In the genomic region with DNA sequence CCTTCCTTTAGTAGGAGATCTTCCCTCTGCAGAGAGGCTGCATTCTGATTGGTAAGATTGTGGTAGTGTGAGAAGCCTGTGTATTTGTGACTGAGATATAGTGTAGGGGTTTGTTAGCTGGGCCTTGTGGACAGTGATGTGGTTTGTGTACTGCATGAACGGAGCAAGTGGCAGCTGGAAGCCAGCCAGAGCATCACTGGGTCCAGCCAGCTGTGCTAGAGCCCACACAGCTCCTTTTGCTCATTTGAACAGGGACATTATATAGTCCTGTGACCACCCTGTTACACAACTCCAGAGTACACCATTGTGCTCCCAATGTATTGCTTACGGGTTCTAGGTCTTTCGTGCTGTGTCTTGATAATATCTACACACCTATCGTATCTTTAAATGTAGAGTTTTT, we compare ENCODE assay signal across 17 mouse cellular contexts. TPM values are rescaled to one million over a fixed set of nuclear protein-coding genes. Genes with fewer than 3 reads are reported as not detected.
A peak's percentile ranks its signal among the peaks of the same experiment; 100 is the strongest.
DNase-seq lines count a peak whose midpoint lies in the region; ATAC-seq and TF ChIP-seq lines count a peak whose summit lies in the region.
"Had no signal": no experiment of that assay in that cellular context is flagged by ENCODE, and none has a peak within 500 bp of the region (broad histone marks: within the 10 kb centered on the region; RNA-seq: fewer than 3 reads in every experiment).

No protein-coding gene starts in this region.

- 89% methylated on average over 4 of the region's 4 CpGs for WGBS in midbrain, embryonic 15.5 days
- WGBS in midbrain, embryonic 13.5 days: 90% methylated on average over 4 of the region's 4 CpGs

- ATAC-seq in frontal cortex, adult (ENCODE audit: low TSS enrichment): peak; percentile 41
- peak; percentile 15; the same call in 1 of the 2 replicates for ATAC-seq in midbrain, embryonic 15.5 days (replicated peaks)
- ATAC-seq in midbrain, embryonic 13.5 days: no peak
- ATAC-seq: intestine, embryonic 15.5 days; liver, postnatal 0 days had no signal

- H3K4me2 ChIP-seq in midbrain, embryonic 15.5 days: no peak overlapping the region
- no peak overlapping the region for H3K4me2 ChIP-seq in midbrain, embryonic 13.5 days (replicated peaks)
- H3K4me2 ChIP-seq: embryonic facial prominence, embryonic 13.5 days; intestine, embryonic 15.5 days had no signal

- DNase-seq in frontal cortex, adult 2 months (ENCODE audit: extremely low spot score in 1 of 2, low spot score in 1 of 2): no peak
- DNase-seq in layer of hippocampus, adult 2 months (ENCODE audit: low spot score in 2 of 2): peak; percentile 20 to 30
- DNase-seq in layer of hippocampus, postnatal 25 days (ENCODE audit: extremely low spot score in 1 of 2, low spot score in 1 of 2): no peak
- DNase-seq in layer of hippocampus, adult 9-11 months: peak; percentile 80
- no peak for DNase-seq in c-Kit-positive CD71-positive TER-119-positive erythroid progenitor cells, embryonic 14.5 days (ENCODE audit: low spot score)
- DNase-seq: adrenal gland, adult 8-10 months; cerebellum, adult 18-20 months; gastrocnemius, postnatal 14 days; liver, postnatal 0 days; lung, postnatal 36 days had no signal

- H3K36me3 ChIP-seq in midbrain, embryonic 15.5 days (replicated peaks): no peaks in the 10 kb centered on the region
- no peaks in the 10 kb centered on the region for H3K36me3 ChIP-seq in midbrain, embryonic 13.5 days
- H3K36me3 ChIP-seq: embryonic facial prominence, embryonic 13.5 days; heart, embryonic 10.5 days; intestine, embryonic 15.5 days had no signal

- H3K9me3 ChIP-seq in midbrain, embryonic 15.5 days: no peaks in the 10 kb centered on the region
- no peaks in the 10 kb centered on the region for H3K9me3 ChIP-seq in midbrain, embryonic 13.5 days
- H3K9me3 ChIP-seq: embryonic facial prominence, embryonic 13.5 days; heart, embryonic 10.5 days; intestine, embryonic 15.5 days had no signal

- no peak for TF ChIP-seq CTCF in layer of hippocampus, adult 2 months (conservative IDR thresholded peaks at IDR 0.05)

- H3K27ac ChIP-seq in layer of hippocampus, adult 2 months: peak overlapping the region; percentile 64
- no peak overlapping the region for H3K27ac ChIP-seq in midbrain, embryonic 15.5 days
- no peak overlapping the region for H3K27ac ChIP-seq in midbrain, embryonic 13.5 days
- H3K27ac ChIP-seq: embryonic facial prominence, embryonic 13.5 days; heart, embryonic 10.5 days; intestine, embryonic 15.5 days; stomach, postnatal 0 days had no signal

- H3K4me1 ChIP-seq in midbrain, embryonic 15.5 days: peaks cover 17% of the 10 kb centered on the region
- H3K4me1 ChIP-seq in midbrain, embryonic 13.5 days (replicated peaks): peaks cover 52% of the 10 kb centered on the region

- H3K27me3 ChIP-seq in midbrain, embryonic 15.5 days (replicated peaks): no peaks in the 10 kb centered on the region
- no peaks in the 10 kb centered on the region for H3K27me3 ChIP-seq in midbrain, embryonic 13.5 days
- H3K27me3 ChIP-seq: embryonic facial prominence, embryonic 13.5 days; intestine, embryonic 15.5 days had no signal

- H3K9ac ChIP-seq in midbrain, embryonic 15.5 days: no peak overlapping the region
- H3K9ac ChIP-seq in midbrain, embryonic 13.5 days (replicated peaks): no peak overlapping the region
- H3K9ac ChIP-seq: embryonic facial prominence, embryonic 13.5 days; intestine, embryonic 15.5 days; liver, postnatal 0 days had no signal

- H3K4me3 ChIP-seq in layer of hippocampus, adult 2 months: no peak overlapping the region
- H3K4me3 ChIP-seq in midbrain, embryonic 15.5 days: no peak overlapping the region
- H3K4me3 ChIP-seq in midbrain, embryonic 13.5 days (replicated peaks): no peak overlapping the region
- H3K4me3 ChIP-seq: embryonic facial prominence, embryonic 13.5 days; heart, embryonic 10.5 days; intestine, embryonic 15.5 days had no signal

RNA-seq across cellular contexts. Expression of a gene that starts 22.5 kb away (rescaled TPM):
- 26.9 and 28.8 TPM in 2 replicates for polyA plus RNA-seq in frontal cortex, adult 2 months (2012; rRNA removed)
- total RNA-seq in layer of hippocampus, adult 2 months (2021): 100 to 1,000 TPM; 253 to 265 TPM
- 100 to 1,000 TPM; 205 to 242 TPM for total RNA-seq in layer of hippocampus, postnatal 25 days (2021)
- polyA plus RNA-seq in midbrain, embryonic 15.5 days (2015; fragmentation: Nextera tagmentation; extraction: Ambion mirVana): 37.7 and 42.0 TPM in 2 replicates
- 38.2 and 38.4 TPM in 2 replicates for polyA plus RNA-seq in midbrain, embryonic 13.5 days (2015; fragmentation: Nextera tagmentation; extraction: Ambion mirVana)

RNA-seq across cellular contexts. Expression of a gene that starts 22.5 kb away (rescaled TPM):
- polyA plus RNA-seq in frontal cortex, adult 2 months (2012; rRNA removed): 17.0 and 17.3 TPM in 2 replicates
- 10 to 100 TPM; 24.2 to 26.5 TPM for total RNA-seq in layer of hippocampus, adult 2 months (2021)
- total RNA-seq in layer of hippocampus, postnatal 25 days (2021): 10 to 100 TPM; 23.9 to 25.1 TPM
- 26.6 and 26.9 TPM in 2 replicates for polyA plus RNA-seq in midbrain, embryonic 15.5 days (2015; fragmentation: Nextera tagmentation; extraction: Ambion mirVana)
- polyA plus RNA-seq in midbrain, embryonic 13.5 days (2015; fragmentation: Nextera tagmentation; extraction: Ambion mirVana): 26.9 and 28.9 TPM in 2 replicates

Comparison
In these comparisons a context has a peak if more than half of its experiments do, and no peak if none do; other contexts are left out.
1. DNase-seq: peak in layer of hippocampus, adult 2 months (2 of 2) and layer of hippocampus, adult 9-11 months (single experiment); none in frontal cortex, adult 2 months (0 of 2), layer of hippocampus, postnatal 25 days (0 of 2) and c-Kit-positive CD71-positive TER-119-positive erythroid progenitor cells, embryonic 14.5 days (single experiment).